Mouse (Mus musculus): ENCODE data around the gene Slc27a3.

GRCm38 (mm10) chr3:90388726-90389510 is 820 bp downstream of the Slc27a3 start:
- TF ChIP-seq CTCF (IDR thresholded peaks at IDR 0.05; ENCODE audit: low read depth), result peak; percentile 34
- no peak for TF ChIP-seq EP300 (IDR thresholded peaks at IDR 0.05; ENCODE audit: low read depth)
